Mouse (Mus musculus): ENCODE measurements around the gene Tmcc3. TPM values are rescaled to one million over a fixed set of nuclear protein-coding genes. Genes with fewer than 3 reads are reported as not detected.

Tmcc3 gene
- total RNA-seq, 4 experiments from 2014 or later: 49.1 to 63.0 (median 53.8) TPM

DNA sequence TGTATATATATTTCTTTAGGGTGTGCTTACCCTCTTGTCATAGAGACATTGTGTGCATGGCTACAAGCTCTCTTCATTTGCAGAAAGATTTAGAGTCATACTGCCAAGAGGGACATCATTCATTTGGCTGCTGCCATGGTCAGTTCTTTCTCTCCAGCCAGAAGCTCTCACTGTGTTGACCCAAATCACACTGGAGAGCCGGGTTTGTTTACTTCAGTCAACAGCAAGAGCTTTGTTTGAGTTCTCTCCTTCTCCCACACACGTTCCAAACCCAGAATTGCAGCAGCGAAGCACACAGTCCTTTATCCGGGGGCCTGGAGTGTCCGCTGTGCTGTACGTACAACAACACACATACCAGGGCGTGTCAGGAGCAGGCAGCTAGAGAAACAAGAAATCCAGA lies 154.6 kb downstream of the Tmcc3 start:
- DNase-seq (ENCODE audit: low spot score in 2 of 2): peak; percentile 46 to 66

DNA sequence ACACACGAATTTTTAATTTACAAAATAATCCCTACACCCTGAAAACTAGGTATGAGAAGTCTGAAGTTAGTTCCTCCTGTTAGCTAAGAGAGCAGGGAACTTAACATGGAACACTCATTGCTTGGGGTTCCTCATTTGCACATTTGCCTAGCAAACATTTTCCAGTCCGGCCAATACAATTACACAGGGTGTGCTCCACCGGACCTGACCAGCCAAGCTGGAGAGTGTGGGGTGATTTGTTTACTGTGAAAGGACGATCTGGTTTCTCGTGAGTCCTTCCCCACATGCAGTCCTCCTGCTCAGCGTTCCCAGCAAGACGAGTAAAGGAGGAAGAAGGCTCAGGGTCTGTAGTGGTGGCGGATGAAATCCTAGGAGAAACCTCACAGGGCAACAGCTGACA lies 159.7 kb downstream of the Tmcc3 start:
- no peak for DNase-seq (ENCODE audit: low spot score in 2 of 2)

DNA sequence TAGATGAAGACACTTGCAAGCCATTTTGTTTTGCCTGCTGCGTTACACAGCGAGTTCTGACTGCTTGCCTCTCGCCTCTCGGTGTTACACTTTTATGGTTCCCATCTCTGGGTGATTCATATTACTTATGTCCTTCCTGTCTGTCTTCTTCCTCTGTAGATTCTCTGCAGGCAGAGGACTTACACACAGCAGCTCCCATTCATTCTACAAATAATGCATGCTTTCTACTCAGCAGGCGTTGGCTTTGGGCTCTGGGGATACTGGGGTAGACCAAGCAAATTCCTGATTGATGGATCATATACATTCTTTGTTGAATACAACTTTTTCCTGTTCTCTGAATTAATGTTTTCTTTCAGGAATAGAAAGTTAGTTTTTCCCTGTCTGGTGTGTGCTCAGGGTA lies 161.8 kb downstream of the Tmcc3 start:
- DNase-seq (ENCODE audit: low spot score in 2 of 2): no peak

DNA sequence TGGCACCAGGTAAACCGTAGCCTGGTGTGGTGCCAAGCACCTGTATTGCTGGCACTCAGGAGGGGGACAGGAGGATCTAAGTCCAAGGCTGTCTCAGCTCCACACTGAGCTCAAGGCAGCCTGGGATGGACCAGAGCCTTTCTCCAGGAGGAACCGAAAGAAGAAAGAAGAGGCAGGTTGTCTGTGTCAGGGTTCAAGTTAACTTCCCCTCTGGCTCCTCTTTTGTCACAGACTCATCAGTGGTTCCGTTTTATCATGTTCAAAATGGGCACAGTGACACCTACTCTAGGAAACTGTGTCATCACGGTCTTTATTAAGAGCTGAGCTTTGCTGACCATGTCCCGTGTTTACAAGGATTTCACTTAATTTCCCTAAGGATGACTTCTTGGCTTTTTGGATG lies 162.4 kb downstream of the Tmcc3 start:
- DNase-seq (ENCODE audit: low spot score in 2 of 2): no peak

DNA sequence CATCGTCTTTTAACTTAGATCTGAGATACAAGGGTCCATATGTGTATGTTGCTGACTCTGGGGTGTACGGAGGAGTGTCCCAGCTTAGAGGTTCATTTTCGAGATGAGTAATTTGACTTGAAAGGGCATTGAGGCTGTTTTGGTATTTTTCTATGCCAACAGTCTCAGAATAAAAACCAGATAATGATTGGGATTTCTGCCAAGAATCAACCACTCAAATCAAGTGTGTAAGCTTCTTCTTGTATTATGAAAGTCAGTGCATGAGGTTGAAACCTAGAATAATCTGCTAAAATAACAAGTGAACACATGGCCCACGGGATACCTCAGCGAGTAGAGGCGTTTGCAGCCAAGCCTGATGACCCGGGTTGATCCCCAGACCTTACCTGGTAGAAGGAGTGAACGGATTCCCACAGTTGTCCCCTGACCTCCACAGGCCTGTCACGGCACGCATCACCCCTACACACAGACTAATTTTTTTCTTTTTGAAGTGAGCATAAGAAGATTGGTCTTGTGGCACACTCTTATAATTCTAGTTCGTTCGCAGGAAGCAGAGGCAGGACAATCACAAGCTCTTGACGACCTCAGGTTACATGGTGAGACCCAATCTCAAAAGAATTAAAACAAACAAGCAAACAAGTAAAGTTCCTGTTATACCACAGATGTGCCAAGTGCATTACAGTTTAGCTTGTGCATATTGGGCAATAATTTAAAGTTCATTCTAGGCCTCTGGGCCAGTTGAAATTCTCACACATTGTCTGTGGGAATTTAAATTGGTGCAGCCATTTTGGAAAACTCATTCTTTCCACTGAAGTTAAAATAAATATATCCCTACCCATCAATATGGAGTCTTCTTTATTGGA lies 165.8 kb downstream of the Tmcc3 start:
- no peak for DNase-seq (ENCODE audit: low spot score in 2 of 2)

DNA sequence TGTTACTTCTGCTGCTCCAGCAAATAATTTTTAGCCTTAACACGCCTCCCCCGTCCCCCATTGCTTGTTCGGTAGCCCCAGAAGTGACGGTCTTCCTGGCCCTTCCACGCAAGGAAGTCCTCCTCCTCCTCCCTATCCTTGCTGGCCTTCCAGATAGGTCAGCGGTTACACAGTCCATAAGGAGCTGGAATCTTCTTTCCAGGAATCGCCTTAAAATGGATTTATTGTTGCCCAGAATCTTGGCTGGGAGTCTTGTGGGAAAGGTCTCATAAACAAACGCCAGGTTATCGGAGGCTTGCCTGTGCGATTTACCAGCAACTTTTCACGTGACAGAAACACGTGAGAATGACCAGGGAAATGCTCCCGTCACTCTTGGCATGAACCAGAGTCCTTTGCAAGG lies 167.9 kb downstream of the Tmcc3 start:
- no peak for DNase-seq (ENCODE audit: low spot score in 2 of 2)

DNA sequence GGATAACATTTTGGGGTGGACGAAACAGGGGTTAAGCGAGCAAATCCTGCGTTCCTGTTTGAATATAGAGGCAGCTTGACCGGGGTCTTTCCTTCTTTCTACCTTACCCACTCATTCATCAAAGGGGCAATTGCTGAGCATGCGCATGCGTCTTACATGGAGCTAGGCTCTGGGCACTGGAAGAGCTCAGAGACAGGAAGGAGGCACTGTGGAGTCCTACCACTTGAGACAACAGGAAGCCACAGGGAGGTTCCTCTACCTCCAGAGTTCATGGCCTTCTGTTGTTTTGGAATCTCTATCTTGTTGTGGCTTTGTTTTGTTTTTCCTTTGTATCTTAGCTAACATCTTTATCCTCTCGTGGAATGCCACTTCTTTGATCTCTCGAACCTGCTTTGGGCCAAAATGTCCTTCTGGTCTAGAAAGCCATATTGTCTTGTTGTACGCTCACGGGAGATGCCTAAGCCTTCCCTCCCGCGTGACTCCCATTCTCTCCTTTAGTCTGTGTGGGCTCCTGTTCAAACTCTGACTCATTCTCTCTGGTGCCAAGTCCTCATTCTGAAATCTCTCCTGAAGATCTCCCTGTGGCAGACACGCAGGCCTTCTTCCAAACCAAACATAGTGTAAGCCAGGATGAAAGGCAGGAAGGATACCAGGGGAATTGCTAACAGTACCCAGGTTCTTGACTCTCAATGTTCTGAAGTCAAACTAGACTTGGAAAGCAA lies 168.8 kb downstream of the Tmcc3 start:
- DNase-seq (ENCODE audit: low spot score in 2 of 2): peak; percentile 29 to 35

DNA sequence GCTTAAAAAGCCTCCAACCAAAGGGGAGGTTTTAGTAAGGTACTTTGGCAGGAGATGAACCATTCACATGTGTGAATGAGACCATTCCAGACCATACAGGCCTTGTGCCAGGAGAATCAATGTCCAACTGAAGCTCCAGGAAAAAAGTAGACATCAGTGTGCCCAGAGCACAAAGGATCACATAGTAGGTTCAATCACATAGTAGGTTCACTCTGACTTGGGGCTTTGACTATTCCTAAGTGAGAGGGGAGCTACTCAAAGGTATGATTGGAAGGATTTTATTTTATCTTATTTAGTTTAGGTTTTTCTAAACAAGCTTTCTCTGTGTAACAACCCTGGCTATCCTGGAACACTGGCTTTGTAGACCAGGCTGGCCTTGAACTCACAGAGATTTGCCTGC lies 169.9 kb downstream of the Tmcc3 start:
- DNase-seq (ENCODE audit: low spot score in 2 of 2): no peak

DNA sequence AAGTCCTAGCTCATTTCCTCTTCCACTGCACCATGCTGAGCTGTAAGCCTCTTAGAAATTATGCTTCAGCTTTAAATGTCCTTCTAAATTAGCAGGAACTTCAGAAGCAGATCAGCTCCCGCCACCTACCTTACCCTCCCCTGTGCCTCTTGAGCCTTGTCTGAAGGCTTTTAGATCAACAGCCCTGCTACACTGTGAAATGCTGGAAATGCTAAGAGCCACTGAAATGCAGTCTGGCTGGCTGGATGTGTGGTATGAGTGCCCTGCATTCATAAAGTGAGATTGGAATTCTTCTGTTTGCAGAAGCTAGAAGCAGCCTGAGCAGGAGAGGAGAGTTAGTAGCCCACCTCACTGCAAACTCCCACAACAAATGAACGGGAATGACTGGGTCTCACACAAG lies 174.4 kb downstream of the Tmcc3 start:
- no peak for DNase-seq (ENCODE audit: low spot score in 2 of 2)

DNA sequence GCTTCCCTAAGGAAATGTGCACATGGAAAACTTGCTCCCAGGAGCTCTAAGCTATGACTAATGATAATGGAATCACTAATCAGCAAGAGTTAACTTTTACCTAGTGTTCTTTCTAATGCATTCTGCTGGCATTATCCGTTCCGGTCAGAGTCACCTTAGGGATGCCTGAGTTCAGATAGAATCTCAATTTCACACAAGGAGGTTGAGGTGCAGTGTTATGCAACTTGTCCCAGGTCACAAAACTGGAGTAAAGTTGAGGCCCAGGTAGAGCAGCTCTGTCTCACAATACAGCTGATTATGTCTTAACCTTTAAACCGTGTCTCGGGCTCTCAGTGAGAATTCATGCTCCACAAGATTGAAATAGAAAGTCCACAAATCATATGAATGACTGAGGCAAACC lies 177.8 kb downstream of the Tmcc3 start:
- DNase-seq (ENCODE audit: low spot score in 2 of 2): no peak

DNA sequence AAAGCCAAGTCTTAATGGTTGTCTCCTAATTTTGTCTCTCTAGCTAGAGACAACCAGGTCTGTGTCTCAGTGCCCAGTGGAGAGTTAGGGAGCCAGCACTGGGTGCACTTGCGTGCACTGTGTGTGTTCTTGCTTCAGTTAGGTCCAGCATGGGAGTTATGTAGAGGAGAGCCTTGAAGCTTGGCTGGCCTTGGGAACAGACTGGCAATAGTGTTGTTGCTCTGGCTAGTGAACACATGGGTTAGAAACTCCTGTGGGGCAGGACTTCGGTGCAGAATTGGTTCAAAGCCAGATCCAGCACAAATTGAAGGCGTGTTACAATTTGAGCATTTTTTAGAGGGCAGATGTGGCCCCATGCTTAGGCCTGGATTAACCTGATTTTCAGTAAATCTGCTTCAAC lies 179.3 kb downstream of the Tmcc3 start:
- DNase-seq (ENCODE audit: low spot score in 2 of 2): no peak

DNA sequence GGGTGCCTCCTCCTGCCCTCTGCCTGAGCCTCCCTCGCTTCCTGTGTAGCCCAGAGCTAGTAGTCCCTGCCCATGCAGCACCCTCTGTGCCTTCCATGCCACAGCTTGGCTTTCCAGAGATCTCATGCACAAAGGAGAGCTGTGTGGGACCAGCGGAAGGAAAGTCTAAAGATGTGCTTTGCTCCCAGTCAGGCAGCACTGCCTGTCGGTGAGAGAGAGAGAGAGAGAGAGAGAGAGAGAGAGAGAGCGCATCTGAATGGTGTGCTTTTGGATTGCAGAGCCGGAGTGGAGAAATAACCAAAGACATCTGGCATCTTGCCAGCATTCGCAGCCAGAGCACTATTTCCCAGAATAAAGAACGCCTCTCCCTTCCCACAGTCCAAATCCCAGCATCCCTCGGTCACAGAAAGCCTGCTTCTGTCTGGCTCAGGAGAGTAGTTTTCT lies 182.7 kb downstream of the Tmcc3 start:
- peak; percentile 62 to 69 for DNase-seq (ENCODE audit: low spot score in 2 of 2)

DNA sequence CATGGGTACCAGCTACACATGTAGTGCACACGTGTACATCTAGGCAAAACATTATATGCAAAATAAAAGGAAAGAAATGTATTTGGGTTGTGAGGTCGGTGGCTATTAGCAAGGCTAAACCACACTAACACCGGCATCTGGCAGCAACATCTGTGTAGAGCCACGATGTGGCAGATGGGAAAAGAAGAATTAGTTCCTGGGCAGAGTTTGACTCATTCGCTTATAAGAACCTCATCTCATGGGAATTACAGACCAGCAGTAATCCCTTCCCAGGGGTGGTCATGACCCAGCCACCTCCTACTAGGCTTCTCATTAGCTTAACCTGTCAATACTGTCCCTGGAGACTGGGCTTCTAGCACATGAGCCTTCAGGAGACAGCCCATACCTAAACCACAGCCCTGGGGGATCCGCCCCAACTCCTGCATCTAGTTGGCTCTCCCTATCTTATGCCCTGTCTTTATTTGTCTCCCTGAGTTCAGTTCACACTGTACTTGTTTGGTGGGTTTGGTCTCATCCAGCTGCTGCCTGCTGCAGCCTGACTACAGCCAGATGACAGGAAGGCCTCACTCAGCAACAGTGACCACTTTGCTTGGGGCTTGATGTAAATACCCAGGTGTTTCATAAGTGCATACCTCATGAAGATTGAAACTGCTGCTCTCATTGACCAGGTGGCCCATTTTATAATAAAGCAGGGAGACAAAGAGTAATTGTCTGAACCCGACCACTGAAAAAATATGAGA lies 183.9 kb downstream of the Tmcc3 start:
- no peak for DNase-seq (ENCODE audit: low spot score in 2 of 2)

DNA sequence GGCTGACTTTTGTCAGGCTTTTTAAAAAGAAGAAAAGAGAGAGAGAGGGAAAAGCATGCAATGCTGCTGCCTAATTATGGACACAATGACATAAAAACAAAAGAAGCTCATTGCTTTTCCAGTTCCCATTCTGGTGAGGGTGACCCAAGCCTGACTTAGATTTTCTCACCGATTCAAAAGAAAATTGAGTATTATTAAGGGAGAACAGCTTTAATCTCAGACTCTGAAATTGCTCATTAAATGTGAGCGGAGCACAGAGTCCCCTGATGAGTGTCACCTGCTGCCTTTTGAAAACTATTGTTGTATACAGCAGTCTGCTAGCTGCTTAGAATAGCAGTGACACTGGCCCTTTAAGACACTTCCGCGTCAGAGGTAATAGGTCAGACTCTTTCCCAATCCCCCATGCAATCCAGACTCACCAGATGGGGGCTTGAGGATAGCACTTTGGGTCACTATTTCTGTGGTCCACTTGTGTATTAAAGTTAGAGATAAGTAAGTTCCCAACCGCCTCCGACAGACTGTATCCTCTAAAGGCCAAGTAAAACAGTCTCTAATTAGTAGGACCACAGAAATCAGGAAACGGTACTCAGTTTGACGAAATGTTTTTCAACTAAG lies 185.2 kb downstream of the Tmcc3 start:
- DNase-seq (ENCODE audit: low spot score in 2 of 2): no peak

DNA sequence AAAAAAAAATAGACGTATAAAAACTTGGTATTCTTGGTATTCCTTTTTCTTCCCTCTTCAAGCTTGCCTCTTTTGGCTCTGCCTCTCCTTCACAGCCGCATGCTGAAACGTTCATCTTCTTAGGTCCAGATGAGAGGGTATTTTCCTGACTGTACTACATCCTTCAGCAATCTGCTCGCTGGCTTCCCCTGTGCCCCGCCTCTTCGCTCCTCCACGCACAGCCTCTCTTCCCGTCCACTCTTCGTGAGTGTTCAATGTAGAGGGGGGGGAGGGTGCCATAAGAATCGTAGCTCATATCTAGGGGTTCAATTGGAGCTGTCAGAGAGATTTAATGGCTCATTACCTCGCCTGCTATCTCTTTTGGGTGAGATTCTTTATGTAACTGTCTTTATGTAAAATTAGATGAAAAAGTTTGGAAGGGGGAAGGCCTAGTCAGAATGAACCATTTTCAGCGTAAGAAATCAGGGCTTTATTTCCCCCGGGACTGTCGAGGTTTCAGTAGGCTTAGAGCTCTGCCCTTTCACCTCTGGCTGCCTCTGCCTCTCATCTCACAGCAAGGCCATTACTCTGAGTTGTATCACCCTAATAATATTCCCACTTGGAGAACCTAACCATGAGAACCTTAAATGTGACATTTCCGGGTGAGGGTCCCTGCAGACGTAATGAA lies 188.6 kb downstream of the Tmcc3 start:
- DNase-seq (ENCODE audit: low spot score in 2 of 2): no peak

DNA sequence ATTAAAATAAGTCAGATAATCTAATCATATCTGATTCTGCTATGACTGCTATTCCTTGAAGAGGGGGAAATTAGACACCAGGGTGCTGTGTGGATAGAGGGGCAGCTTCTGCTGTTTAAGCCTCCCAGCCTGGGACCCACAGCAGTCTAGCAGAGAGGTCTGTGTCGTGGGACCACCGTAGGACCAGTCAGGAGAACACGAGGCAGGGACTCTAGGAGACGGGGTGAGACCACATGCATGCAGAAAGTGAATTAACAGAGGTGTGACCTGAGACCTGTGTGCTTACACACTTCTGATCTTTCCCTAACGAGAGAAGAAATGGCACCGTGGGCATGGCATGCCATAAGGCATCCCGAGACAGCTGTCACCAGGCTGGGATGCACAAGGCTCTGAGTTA lies 189.1 kb downstream of the Tmcc3 start:
- DNase-seq (ENCODE audit: low spot score in 2 of 2): no peak

DNA sequence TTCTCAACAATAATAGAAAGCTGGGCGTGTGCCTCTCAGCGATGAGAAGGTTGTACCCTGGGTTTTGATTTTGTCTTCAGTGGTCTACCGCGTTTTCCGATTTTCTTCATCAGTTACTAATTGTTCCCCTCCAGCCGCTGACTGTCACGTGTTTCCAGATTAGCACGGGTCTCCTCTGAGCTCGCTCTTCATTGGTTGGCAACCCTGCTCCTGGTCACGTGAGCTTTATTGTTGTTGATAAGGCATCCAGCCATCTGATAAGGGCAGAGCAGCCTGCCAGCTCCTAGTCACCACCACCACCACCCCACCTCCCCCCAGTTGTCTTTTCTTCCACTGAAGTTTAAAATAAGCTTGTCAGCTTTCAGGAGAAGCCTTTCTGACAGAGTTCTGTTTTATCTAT lies 190.0 kb downstream of the Tmcc3 start:
- no peak for DNase-seq (ENCODE audit: low spot score in 2 of 2)

DNA sequence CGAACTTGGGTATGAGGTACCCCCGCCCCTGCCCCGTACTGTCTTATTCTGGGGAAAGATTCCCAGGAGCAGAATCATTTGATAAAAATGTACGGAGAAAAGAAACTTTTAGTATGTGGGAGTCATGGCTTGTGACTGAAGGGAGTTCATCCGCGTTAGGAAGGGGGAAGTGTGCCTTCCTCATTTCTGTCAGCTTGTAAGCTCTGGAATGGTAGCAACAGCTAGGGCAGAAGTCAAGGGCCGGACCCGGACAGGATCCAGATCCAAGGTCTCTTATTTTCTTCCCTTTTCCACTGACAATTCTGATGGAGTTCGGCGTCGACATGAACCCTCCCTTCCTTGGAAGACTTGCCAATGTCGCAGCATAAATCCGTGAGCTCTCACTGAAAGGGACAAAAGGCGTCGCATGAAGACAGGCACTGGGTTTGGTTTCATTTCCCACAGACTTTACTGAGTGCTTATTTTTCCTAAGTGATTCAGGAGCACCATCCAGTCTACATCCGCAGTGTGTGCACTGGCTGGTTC lies 193.6 kb downstream of the Tmcc3 start:
- DNase-seq (ENCODE audit: low spot score in 2 of 2): no peak

DNA sequence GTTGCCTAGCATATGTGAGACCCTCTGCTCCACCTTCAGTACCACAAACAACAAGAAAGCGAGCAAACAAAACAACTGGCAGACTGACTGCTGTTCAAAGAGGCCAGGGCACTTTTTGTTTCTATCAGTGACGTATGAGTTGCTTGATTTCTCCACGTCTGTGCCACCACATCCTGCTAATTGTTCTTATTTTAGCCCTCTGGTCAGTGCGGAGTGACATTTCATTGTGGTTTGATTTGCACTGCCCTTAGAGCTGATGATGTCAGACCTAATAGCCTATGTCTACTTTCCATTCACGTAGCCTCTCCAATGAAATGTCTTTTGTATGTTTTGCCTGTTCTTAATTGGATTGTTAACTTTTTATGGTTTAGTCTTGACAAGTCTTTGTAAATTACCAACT lies 197.1 kb downstream of the Tmcc3 start:
- DNase-seq (ENCODE audit: low spot score in 2 of 2): no peak

DNA sequence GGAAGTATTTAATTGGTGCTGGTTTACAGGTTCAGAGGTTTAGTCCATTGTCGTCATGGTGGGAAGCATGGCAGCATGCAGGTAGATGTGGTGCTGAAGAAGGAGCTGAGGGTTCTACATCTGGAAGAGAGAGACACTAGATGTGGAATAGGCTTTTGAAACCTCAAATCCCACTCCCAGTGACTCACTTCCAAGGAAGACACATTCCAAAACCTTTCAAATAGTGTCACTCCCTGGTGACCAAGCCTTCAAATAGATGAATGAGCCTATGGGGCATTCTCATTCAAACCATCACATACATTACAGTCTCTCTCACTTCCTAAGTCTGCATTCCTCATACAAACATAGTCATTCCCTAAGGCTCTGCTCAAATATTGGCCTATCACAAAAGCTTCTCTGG lies 201.0 kb downstream of the Tmcc3 start:
- no peak for DNase-seq (ENCODE audit: low spot score in 2 of 2)

DNA sequence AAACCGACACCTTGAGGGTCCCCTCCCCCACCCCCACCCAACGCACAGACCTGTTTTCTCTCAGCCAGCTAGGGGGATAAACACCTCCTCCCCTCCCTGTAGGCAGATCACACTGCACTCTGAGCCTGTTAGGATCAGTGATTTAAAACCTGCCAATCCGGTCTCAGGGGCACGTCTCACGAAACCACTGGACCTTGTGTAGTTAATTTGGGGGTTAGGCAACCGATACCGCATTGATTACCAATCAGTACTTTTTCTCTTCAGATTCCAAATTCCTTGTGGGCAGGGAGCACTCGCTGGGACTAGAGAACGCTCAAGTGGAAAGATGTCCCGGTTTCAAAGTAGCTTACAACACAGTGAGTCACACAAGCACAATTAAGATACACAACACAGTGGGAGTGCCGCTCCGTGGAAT lies 202.3 kb downstream of the Tmcc3 start:
- DNase-seq (ENCODE audit: low spot score in 2 of 2): no peak
